Mouse (Mus musculus): ENCODE measurements around the gene BC030870.
"Not testable (repeated sequence)": the region's sequence is repeated elsewhere in the genome, so short reads cannot be mapped to it uniquely, and the experiment has no call there.

The BC030870 gene

GRCm38 (mm10) chr8:65129199-65129788 is at the start of gene BC030870:
Gene BC030870 (minus strand): TSS chr8:65129563.
- Histone ChIP-seq H3K27me3 (ENCODE audit: insufficient read depth, low read length) (no peaks in the 10 kb centered on the region), H3K4me3 (replicated peaks; ENCODE audit: low read length) (no peak within 1 kb of the TSS), H3K9me3 (ENCODE audit: low read length) (no peaks in the 10 kb centered on the region), H3K36me3 (ENCODE audit: insufficient read depth, low read length) (no peaks in the 10 kb centered on the region), H3K4me1 (replicated peaks; ENCODE audit: low read depth, low read length) (no peaks in the 10 kb centered on the region)
- TF ChIP-seq POU5F1 (IDR thresholded peaks at IDR 0.05; ENCODE audit: borderline replicate concordance, low read length) (no peak), CTCF (conservative IDR thresholded peaks at IDR 0.05; ENCODE audit: low read length) (no peak), NANOG (IDR thresholded peaks at IDR 0.05; ENCODE audit: borderline replicate concordance, low read length) (no peak)

DNA sequence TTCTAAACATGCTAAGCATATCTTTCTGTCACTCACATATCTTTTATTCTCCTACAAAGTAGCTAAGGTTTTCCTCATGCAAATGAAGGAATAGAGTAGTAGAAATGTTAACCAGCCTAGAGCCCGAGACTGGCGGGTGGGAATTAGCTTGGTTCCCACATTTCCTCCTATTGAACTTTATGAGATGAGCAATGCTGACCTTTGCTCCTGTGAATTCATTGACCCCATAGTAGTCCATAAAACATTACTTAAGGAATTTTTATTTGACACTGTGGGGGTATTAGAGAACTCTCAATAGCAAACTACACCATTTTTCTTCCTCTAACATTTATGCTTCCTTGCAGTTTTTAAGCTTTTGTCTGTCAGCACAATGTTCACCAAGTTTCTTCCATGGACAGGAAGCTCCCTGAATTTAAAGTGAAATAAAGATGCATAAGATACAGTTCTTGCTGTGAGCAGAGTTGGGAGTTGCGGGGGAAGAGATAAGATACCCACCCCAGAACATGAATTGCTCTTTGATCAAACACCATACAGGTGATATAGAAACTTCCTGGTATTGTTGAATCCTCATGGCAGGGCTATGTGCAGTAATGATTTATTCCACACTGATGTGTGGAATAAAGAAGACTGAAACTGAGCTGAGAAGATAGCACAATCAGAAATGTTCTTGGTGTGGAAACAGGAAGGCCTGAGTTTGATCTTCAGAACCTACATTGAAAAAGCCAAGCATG is 45.5 kb upstream of the BC030870 start:
- Histone ChIP-seq H3K27me3 (ENCODE audit: insufficient read depth, low read length) (no peaks in the 10 kb centered on the region), H3K36me3 (ENCODE audit: insufficient read depth, low read length) (no peaks in the 10 kb centered on the region), H3K4me1 (replicated peaks; ENCODE audit: low read depth, low read length) (no peaks in the 10 kb centered on the region), H3K9me3 (ENCODE audit: low read length) (no peaks in the 10 kb centered on the region), H3K4me3 (replicated peaks; ENCODE audit: low read length) (no peak overlapping the region)
- TF ChIP-seq CTCF (conservative IDR thresholded peaks at IDR 0.05; ENCODE audit: low read length) (no peak), POU5F1 (IDR thresholded peaks at IDR 0.05; ENCODE audit: borderline replicate concordance, low read length) (no peak), NANOG (IDR thresholded peaks at IDR 0.05; ENCODE audit: borderline replicate concordance, low read length) (no peak)

GRCm38 (mm10) chr8:65169184-65169583 is 39.8 kb upstream of the BC030870 start:
- Histone ChIP-seq H3K4me3 (replicated peaks; ENCODE audit: low read length) (no peak overlapping the region), H3K27me3 (ENCODE audit: insufficient read depth, low read length) (no peaks in the 10 kb centered on the region), H3K36me3 (ENCODE audit: insufficient read depth, low read length) (no peaks in the 10 kb centered on the region), H3K9me3 (ENCODE audit: low read length) (no peaks in the 10 kb centered on the region), H3K4me1 (replicated peaks; ENCODE audit: low read depth, low read length) (no peaks in the 10 kb centered on the region)
- TF ChIP-seq CTCF (conservative IDR thresholded peaks at IDR 0.05; ENCODE audit: low read length), result no peak
- TF ChIP-seq NANOG (IDR thresholded peaks at IDR 0.05; ENCODE audit: borderline replicate concordance, low read length), result no peak
- TF ChIP-seq POU5F1 (IDR thresholded peaks at IDR 0.05; ENCODE audit: borderline replicate concordance, low read length), result no peak

- not testable (repeated sequence) for H3K36me3 ChIP-seq (ENCODE audit: insufficient read depth, low read length); H3K4me3 ChIP-seq (replicated peaks; ENCODE audit: low read length); H3K4me1 ChIP-seq (replicated peaks; ENCODE audit: low read depth, low read length); H3K9me3 ChIP-seq (ENCODE audit: low read length); H3K27me3 ChIP-seq (ENCODE audit: insufficient read depth, low read length)
Measured at GRCm38 (mm10) chr8:65160676-65161075, 31.3 kb upstream of the BC030870 start.

- Histone ChIP-seq H3K4me1 (replicated peaks; ENCODE audit: low read depth, low read length) (no peaks in the 10 kb centered on the region), H3K9me3 (ENCODE audit: low read length) (peaks cover 6% of the 10 kb centered on the region; the same call in 1 of the 2 replicates), H3K4me3 (replicated peaks; ENCODE audit: low read length) (no peak overlapping the region), H3K27me3 (ENCODE audit: insufficient read depth, low read length) (no peaks in the 10 kb centered on the region), H3K36me3 (ENCODE audit: insufficient read depth, low read length) (no peaks in the 10 kb centered on the region)
- TF ChIP-seq CTCF (conservative IDR thresholded peaks at IDR 0.05; ENCODE audit: low read length) (no peak), NANOG (IDR thresholded peaks at IDR 0.05; ENCODE audit: borderline replicate concordance, low read length) (no peak), POU5F1 (IDR thresholded peaks at IDR 0.05; ENCODE audit: borderline replicate concordance, low read length) (no peak)
Measured at GRCm38 (mm10) chr8:65159096-65159748, 29.9 kb upstream of the BC030870 start.

- TF ChIP-seq NANOG (IDR thresholded peaks at IDR 0.05; ENCODE audit: borderline replicate concordance, low read length) (no peak), CTCF (conservative IDR thresholded peaks at IDR 0.05; ENCODE audit: low read length) (no peak), POU5F1 (IDR thresholded peaks at IDR 0.05; ENCODE audit: borderline replicate concordance, low read length) (no peak)
- Histone ChIP-seq H3K27me3 (ENCODE audit: insufficient read depth, low read length) (no peaks in the 10 kb centered on the region), H3K36me3 (ENCODE audit: insufficient read depth, low read length) (no peaks in the 10 kb centered on the region)
Measured at GRCm38 (mm10) chr8:65157901-65158300, 28.5 kb upstream of the BC030870 start.

DNA sequence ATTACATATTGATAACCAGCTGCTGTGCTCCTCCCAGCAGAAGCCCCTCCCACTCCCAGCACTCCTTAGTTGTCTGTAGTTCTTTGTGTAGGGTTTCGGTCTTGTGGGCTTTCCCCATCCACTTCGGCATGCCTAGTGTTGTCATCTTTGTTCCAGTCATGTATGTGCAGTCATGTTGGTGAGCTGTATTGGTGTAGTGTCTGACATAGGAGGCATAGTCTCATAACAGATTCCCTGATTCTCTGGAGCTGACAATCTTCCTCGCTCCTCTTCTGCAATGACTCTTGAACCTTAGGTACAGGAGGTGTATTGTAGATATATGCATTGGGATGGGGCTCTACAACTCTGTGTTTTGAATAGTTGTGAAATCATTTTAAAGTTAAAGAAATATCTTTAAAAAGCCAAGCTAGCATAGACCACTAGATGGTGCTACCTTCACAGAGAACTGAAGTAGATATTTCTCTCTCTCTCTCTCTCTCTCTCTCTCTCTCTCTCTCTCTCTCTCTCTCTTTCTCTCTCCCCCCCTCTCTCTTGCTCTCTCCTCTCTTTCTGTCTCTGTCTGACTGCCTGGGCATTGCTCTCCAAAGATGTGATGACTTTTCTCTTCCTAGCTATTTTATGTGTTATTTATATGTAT is 9.6 kb upstream of the BC030870 start:
- no peak overlapping the region for H3K4me3 ChIP-seq (replicated peaks; ENCODE audit: low read length)
- no peaks in the 10 kb centered on the region for H3K9me3 ChIP-seq (ENCODE audit: low read length)
- H3K4me1 ChIP-seq (replicated peaks; ENCODE audit: low read depth, low read length), result no peaks in the 10 kb centered on the region
- TF ChIP-seq POU5F1 (IDR thresholded peaks at IDR 0.05; ENCODE audit: borderline replicate concordance, low read length), result no peak
- TF ChIP-seq NANOG (IDR thresholded peaks at IDR 0.05; ENCODE audit: borderline replicate concordance, low read length), result no peak
- peak; percentile 26 for TF ChIP-seq CTCF (conservative IDR thresholded peaks at IDR 0.05; ENCODE audit: low read length)
- H3K36me3 ChIP-seq (ENCODE audit: insufficient read depth, low read length), result no peaks in the 10 kb centered on the region
- no peaks in the 10 kb centered on the region for H3K27me3 ChIP-seq (ENCODE audit: insufficient read depth, low read length)

More at GRCm38 (mm10) chr8:65157901-65158300, 28.5 kb upstream of the BC030870 start:
- H3K9me3 ChIP-seq (ENCODE audit: low read length), result peaks cover 6% of the 10 kb centered on the region; the same call in 1 of the 2 replicates
- no peak overlapping the region for H3K4me3 ChIP-seq (replicated peaks; ENCODE audit: low read length)
- no peaks in the 10 kb centered on the region for H3K4me1 ChIP-seq (replicated peaks; ENCODE audit: low read depth, low read length)

DNA sequence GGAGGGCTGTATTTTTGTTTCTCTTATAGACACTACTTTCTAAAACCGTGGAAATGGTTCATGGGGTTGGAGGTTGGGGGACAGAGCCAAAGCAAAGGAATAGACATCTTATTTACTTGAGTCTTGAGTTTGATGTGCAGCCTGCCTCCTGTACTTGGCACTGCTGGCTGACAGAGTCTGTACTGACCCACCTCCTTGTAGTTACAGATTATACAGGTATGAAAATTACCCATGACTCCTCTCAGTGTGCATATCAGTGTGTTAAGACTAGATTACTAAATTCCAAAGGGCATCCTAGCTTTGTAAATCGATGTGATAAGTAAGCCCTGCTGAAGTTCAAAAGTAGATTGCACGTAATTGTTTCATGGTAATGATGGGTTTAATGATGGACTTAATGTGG is 2.9 kb downstream of the BC030870 start:
- TF ChIP-seq NANOG (IDR thresholded peaks at IDR 0.05; ENCODE audit: borderline replicate concordance, low read length) (no peak), POU5F1 (IDR thresholded peaks at IDR 0.05; ENCODE audit: borderline replicate concordance, low read length) (no peak), CTCF (conservative IDR thresholded peaks at IDR 0.05; ENCODE audit: low read length) (no peak)
- H3K4me1 ChIP-seq (replicated peaks; ENCODE audit: low read depth, low read length), result no peaks in the 10 kb centered on the region
- no peaks in the 10 kb centered on the region for H3K27me3 ChIP-seq (ENCODE audit: insufficient read depth, low read length)
- no peaks in the 10 kb centered on the region for H3K9me3 ChIP-seq (ENCODE audit: low read length)
- H3K36me3 ChIP-seq (ENCODE audit: insufficient read depth, low read length), result no peaks in the 10 kb centered on the region
- no peak overlapping the region for H3K4me3 ChIP-seq (replicated peaks; ENCODE audit: low read length)
